Mouse (Mus musculus) neutrophil, adult 83 days (primary cell): ENCODE data around the gene Kdelc1. TPM values are rescaled to one million over a fixed set of nuclear protein-coding genes. Genes with fewer than 3 reads are reported as not detected.

Source experiments
- total RNA-seq, 2 experiments: library from RNA; stranded (reverse); gene quantifications; one replicate each; pipeline ENCODE4 v1.2.4; 2023

The Kdelc1 gene
- total RNA-seq = 1 to 10 TPM; 6.2 TPM

DNA sequence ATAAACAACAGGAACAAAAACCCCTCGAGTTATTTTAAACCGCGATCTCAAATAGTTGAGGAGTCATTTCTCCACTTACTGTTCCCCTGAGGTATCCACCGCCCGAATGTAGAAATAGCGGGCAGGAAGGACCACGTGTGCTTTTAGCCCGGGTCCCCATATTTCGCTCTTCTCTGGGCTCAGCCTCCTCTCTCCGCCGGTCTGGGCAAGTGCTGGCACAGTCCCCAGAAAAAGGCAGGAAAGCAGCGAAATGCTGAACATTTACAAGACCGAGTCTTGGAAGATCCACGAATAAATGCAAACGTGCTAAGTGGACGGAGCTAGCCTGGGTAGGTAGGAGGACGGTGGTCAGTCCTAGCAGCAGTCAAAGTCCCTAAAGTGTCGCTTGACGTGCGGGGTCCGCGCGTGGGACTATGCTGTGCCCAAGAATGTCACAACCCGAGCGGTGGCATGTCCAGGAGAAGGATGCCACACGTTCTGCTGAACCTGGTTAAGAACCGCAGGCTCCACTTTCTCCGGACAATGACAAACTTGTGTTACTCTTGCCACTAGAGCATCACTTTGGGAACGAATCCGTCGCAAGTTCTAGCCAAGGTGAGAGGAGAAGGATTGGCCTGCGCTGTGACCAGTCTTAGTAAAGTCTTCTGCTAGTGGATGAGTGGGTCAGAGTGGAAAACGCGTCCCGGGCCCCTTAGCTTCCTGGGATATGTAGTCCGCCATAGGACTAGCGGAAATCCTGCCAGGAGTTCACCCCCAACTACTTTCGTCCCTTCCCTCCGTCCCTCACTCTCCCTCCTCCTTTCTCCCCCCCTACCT lies at the start of gene Kdelc1, which contains the start of gene Bivm:
Kdelc1 (minus strand) TSS at position 570 of the 816 bp plus-strand sequence.
Bivm (plus strand) TSS at position 719 of the 816 bp plus-strand sequence.

DNA sequence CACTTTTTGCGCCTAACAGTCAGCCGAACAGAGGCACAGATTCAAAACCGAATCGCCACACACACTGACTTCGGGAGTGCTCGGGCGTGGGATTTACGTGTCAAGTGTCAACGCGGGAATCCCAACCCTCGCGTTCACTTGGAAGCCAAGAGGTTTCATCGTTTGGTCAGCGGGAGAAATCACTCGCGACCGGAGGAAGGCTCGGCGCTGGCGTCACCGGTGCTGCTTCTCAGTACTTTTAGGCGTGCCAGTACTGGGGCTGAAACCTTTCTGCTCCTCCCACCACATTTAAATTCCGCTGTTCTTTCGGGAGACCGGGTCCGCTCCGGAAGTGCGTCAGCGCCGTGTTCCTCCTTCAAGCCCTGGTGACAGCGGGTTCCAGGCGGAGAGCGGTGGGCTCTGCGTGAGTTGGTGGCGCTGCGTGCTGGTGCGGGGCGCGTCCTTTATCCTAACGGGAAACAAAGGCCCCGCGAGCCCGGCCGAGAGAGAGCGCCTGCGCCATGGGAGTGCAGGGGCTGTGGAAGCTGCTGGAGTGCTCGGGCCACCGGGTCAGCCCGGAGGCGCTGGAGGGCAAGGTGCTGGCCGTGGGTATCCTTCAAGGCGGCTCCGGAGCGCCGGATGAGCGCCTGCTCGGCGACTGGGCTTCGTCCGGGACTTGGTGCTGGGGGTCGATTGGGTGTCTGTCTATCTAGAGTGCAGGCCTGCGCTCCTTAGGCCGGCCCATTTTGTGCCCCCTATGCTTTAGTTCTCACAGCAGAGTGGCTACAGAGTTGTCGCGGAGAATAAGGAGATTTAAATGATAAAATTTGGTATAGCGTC lies 29.2 kb upstream of the Kdelc1 start, which contains the start of gene Ercc5:
Ercc5 (plus strand) TSS at position 182 of the 819 bp plus-strand sequence.

GRCm38 (mm10) chr1:44102259-44102717 lies 16.3 kb downstream of the Kdelc1 start, which contains the start of gene Tex30:
Tex30 (minus strand) TSS chr1:44102441.

DNA sequence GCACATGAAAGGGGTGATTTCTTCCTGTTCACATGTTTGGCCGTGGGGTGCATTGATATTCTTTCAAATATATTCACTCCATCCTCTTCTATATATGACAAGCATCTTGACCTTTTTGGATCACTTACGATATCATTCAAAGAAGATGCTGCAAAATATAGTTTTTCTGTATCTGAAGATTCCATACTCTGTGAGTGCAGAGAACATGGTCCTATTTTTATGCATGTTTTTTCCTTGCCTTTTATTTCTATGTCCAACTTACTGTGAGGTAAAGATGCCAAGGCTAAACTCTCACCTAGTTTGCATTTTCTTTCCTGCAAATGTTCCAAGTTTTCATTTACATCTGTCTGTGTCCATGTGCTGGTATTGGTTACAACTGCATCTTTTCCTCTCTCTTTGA lies 56.8 kb downstream of the Kdelc1 start, which contains the start of gene Gm8251:
Gm8251 (minus strand) TSS at position 101 of the 400 bp plus-strand sequence.

Other genes with a start within 250 kb of the Kdelc1 start
- gene Tpp2, start 185.2 kb downstream of the Kdelc1 start, total RNA-seq = 10 to 100 TPM; 40.3 to 41.0 TPM
- gene Mettl21c, start 98.8 kb downstream of the Kdelc1 start, total RNA-seq = not detected
- gene Gm8251, start 56.9 kb downstream of the Kdelc1 start, total RNA-seq = under 1 TPM in 1 of 2 experiments, not detected in 1; 0.13 TPM
- 10 to 100 TPM; 11.1 to 14.9 TPM for gene Tex30, start 16.4 kb downstream of the Kdelc1 start, total RNA-seq
- 1 to 10 TPM; 7.5 to 7.6 TPM for gene Bivm, start 149 bp upstream of the Kdelc1 start, total RNA-seq
- 1 to 10 TPM; 6.8 to 7.7 TPM for gene Ercc5, start 28.9 kb upstream of the Kdelc1 start, total RNA-seq
- not detected for gene Mettl21e, start 100.2 kb upstream of the Kdelc1 start, total RNA-seq